Mouse (Mus musculus) WW6 (cell line): Measurements from ENCODE around the gene Pard3b.

Experiments
- DNase-seq: peaks from one replicate; pipeline ENCODE4 v3.0.0-alpha.2; 2013; ENCODE audit warnings: low read depth, low spot score

Gene Pard3b

GRCm38 (mm10) chr1:62081129-62081528 is 442.5 kb downstream of the Pard3b start:
- no peak for DNase-seq

GRCm38 (mm10) chr1:62085995-62086394 is 447.4 kb downstream of the Pard3b start:
- DNase-seq: no peak

DNA sequence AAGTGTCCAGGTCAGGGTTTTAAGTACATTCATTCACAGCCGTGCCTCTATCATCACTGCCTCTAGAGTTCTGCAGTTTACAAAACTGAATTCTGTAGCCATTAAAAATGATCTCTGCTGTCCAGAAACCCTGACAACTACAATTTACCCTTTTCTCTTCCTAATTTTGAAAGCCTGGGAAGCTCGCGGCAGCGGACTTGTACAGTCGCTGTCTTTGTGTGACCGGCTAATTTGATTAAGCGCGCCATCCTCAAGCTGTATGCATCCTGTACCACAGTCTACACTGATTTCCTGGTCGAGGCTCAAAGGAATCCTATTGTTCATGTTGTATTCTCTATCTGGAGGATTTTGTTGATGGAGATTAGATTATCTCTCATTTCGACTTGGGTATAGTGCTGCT is 448.8 kb downstream of the Pard3b start:
- DNase-seq: no peak

DNA sequence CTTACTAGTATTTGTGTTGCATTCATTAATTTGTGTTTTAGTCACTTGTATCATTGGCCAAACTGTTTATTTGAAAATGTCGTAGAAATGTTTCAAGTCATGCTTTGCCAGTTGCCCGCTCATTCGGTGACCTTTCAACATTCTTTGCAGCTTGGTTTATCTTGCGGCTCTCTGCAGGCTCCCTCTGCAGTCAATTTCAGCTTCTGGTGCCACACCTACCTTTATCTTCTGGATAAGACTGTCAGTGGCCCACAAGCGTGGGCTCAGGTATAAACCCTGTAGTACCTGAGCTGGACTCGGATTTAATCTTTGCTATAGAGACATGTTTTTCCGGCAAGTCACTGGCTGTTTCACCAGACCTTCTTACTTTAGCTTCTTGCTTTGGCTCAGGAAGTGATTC is 456.3 kb downstream of the Pard3b start:
- no peak for DNase-seq

DNA sequence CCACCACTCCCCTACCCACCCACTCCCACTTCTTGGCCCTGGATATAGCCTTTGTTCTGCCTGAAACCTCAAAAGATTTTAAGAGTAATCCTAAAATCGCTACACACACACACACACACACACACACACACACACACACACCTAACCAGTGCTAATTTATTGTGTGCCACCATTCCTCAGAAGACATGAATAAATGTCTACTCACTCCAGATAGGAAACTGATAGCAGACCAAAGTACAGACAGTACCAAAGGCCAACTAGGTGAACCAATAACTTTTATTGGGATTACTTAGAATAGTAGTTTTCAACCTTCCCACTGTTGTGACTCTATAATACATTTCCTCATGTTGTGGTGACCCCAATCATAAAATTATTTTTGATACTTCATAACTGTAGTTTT is 483.8 kb downstream of the Pard3b start:
- DNase-seq: no peak

- no peak for DNase-seq
Measured at GRCm38 (mm10) chr1:62129186-62129585, 490.6 kb downstream of the Pard3b start.

DNA sequence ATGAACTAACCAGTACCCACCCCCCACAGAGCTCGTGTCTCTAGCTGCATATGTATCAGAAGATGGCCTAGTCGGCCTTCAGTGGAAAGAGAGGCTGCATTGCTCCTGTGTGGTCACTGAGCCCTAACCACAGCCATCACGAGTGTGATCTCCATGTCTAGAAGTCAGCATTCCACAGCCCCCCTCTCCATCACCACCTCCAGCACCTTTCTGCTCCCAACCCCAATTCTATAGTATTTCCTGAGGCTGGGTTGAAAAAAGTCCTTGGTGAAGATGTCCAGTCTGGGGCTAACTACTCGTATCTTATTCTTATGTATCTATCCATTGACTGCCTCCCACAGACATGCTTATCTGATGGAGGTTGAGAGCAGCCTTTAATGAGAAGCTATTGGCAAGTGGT is 509.5 kb downstream of the Pard3b start:
- DNase-seq: no peak

DNA sequence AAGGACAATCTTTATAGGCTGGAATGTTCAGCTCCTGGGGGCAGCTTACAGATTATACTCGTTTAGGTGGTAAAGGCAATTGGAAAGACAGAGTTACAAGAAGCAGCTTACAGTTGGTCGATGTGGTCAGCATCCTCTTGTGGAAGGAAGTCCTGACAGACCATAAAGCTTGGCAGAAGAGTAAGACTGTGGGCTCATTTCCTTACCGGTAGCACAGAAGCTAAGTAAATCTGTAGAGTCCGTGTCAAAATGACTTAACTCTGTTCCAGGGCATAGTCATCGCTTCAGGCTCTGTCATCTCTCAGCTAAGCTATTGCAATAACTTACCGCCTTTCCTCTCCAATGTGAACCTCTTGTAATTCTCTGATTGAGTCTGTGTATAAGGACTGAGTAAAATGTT is 510.2 kb downstream of the Pard3b start:
- DNase-seq: no peak

GRCm38 (mm10) chr1:62155970-62156369 is 517.3 kb downstream of the Pard3b start:
- DNase-seq: no peak

DNA sequence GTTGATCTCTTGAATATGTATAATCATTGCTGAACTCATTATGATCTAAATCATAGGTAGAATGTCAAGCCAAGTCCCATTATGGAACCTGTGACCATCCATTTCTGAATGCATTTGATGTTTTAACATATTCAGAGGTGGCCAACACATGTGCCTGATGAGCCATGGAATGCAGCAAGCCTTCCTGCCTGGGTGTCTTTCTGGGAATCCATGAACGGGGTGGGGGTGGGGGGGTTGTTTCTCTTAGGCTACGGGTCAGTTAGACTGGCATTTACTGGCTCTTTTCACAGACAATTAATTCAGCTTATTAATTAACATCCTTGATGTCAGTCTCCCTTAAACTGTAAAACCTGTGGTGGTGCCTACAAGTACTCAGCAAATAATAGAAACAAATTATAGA is 521.0 kb downstream of the Pard3b start:
- no peak for DNase-seq

DNA sequence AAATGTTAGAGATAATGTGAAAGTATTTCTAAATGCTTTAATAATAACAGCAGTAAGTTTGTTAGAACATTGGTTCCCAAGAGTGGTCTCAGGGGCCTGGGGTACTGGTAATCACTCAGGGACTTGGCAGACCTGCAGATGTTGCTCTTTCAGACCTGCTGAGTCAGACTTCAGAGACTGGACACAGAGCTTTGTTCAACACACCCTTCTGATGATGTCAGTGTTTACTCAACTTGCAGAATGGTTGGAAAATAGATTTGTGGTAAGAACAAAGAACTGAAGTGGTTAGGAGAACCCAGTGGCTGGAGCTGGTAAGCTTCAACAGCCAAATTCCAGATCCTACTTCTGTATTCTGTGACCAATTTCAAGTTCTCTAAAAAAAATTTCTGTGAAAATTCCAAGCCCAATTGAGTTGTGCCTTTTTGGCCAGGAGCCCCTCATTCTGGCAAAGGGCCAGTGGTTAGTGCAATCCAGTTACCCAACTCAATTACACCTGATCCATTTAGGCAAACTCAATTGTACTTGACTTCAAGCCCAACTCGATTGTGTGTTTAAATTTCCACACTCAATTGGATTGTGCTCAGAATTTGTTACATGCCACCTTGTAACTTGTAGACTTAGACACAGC is 536.5 kb downstream of the Pard3b start:
- no peak for DNase-seq

DNA sequence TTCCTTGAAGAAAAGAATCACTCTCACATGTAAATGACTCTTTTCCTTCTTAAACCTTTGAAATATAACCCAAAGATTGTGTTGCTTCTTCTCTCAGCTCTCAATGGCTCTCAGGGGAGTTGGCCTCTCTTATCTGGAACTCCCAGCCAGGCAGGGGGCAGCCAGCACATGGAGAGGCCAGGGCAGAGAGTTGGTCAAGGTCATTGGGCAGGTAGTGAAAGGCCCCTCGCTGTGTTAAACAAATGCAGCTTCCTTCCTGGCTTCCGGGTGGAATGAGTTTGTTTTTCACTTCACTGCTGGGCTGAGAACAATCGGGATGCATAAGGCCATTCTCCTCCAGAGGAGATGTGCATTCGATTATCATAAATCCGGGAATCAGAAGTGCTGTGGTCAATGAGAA is 543.0 kb downstream of the Pard3b start:
- DNase-seq: peak; percentile 55

- no peak for DNase-seq
Measured at GRCm38 (mm10) chr1:62182634-62183033, 544.0 kb downstream of the Pard3b start.

DNA sequence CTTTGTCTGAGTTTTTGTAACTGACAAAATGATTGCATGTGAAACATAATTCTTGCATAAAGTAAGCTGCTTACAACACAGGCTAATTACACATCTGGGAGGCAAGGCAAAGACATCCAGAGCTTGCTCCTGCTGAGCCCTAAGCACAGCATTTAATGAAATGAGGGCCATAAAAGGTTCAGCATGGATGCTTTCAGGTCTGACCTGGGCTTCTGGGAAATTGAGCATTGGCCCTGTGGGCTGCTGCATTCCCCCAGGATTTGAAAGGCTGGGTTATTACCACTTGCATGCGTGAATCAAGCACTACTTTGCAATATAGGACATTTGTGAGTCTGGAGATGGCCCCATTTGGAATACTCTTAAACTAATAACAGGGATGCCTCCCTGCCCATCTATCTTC is 552.2 kb downstream of the Pard3b start:
- DNase-seq: no peak

DNA sequence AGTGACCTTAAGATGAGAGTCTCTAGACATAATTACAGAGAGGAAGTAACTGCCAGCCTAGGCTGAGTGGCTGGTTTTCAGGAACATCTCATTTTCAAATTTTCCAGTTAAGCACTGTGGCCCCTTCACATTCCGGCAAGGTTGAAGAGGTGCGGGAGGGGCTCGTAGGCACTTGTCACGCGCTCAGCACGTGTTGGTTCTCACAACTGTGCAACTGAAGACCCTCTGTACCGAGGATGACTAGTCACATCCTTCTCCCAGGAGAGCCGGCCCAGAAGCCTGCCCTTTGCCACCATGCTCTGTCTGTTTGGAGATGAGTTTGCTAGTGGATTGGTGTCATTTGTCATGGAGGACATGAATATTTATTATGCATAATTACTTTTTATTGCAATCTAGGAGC is 558.9 kb downstream of the Pard3b start:
- DNase-seq: no peak

DNA sequence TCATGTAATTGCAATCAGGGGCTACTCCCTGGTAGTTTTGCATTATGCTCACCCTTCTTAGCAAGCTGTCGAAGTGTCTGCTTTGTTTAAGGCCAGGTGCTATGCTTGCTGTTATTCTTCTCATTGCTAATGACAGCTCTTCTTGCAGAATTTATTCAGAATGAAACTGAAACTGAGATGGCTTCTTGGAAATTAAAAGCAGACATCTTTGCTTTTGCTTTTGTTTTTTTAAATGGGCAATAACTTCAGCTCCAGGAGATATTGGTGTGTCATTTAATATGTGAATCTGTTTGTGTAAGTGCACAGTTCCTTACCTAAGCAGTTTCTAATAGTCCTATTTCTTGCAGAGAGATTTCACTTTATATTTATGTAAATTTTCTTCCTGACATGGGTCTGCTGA is 562.3 kb downstream of the Pard3b start:
- DNase-seq: no peak

- no peak for DNase-seq
Measured at GRCm38 (mm10) chr1:62201686-62202257, 563.1 kb downstream of the Pard3b start.

DNA sequence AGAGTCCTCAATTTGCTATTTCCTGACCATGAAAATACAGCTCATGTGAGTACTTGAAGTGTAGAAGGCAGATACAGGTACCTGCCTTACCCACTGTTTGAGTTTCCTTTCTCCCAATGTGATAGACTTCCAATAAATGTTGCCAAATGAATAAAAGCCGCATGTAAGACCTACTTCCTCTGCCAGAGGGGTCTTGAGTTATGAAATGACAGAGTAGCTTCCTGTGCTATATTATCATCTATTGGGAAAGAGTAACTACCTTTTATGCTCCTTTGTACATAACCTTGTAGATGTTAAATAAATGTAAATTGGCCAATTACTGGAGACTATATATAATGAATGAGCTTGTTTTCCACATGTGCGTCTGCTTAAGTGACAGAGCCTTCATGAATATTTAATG is 574.7 kb downstream of the Pard3b start:
- DNase-seq: no peak

DNA sequence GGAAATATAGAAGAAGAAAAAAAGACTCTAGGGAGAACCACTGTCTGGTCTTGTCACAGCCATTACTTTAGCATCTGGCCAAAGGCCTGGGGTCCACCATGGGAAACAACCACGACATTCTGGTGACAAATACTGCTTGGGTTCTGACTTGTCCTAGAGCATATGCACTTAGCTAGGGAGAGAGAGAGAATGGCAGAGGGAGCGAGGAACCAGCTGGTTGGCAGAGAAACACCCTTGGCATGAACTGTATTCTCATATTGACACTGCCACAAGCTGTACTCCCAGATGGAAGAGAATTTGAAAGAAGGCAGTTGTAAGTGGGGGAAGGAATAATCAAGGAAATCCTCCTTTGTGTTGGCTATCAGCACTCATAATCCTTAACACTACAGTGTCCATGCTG is 577.2 kb downstream of the Pard3b start:
- no peak for DNase-seq

- no peak for DNase-seq
Measured at GRCm38 (mm10) chr1:62216568-62216967, 577.9 kb downstream of the Pard3b start.

- no peak for DNase-seq
Measured at GRCm38 (mm10) chr1:62229129-62229528, 590.5 kb downstream of the Pard3b start.

DNA sequence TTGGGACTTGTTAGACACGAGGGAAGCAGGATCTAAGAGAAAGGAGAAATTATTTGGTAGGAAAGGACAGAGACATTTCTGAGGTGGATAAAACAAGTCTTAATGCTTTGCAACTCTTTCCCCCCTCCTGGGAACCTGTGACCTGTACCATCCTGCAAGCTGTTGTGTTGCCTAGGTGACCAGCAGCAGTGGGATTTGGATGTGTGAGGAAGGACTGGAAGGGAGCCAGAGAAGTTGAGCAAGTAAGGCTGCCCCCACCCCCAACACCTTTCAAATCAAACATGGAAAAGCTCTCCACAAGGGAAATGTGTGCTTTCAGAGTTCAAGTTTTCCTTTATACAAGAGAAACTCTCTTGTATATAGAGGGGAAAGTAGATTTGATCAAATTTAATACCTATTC is 595.4 kb downstream of the Pard3b start:
- no peak for DNase-seq

DNA sequence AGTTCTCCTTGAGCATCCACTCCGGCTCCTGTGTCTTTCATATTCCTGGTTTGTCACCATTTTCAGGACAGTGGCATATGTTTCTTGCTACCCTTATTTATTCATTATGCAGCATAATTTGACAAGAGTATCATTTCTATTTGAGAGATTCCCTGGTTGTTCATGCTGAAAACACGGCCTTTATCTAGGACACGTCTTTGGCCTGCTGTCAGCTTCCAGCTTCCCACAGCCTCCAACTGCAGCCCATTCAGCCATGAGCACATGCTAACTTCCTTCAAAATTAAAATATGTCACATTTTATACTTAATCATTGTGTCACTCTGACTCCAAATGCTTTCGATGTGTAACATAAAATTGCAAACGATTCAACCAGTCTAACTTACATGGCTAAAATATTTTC is 596.5 kb downstream of the Pard3b start:
- DNase-seq: no peak
